ENCODE assay signal across 8 mouse cellular contexts in the genomic region with DNA sequence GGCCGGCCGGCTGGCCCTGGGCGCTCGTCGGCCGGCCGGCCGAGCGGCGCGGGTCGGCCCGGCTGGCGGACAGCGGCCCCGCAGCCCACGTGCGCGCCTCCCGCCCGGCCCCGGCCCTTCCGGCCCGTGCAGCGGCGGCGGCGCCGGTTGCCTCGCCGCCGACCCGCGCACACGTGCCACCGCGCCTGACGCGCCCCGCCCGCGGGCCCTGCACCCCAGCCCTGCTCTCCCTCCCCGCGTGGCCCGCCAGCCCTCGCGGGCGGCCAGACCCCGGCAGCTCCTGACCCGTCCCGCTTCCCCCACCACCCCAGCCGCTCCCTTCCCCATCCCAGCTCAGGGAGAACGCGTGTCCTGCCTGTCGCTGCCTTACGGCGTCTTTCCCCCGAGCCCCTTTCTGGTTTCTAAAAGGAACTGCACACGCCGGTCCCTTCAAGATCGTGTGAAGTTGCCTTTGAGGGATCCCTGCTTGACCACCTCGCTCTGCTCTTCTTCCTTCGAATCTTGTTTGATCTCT. TPM values are rescaled to one million over a fixed set of nuclear protein-coding genes. Genes with fewer than 3 reads are reported as not detected.
A peak's percentile ranks its signal among the peaks of the same experiment; 100 is the strongest.
DNase-seq lines count a peak whose midpoint lies in the region; ATAC-seq and TF ChIP-seq lines count a peak whose summit lies in the region.

No protein-coding gene starts in this region.

- under 1% methylated on average over 55 of the region's 63 CpGs for WGBS in intestine, postnatal 0 days
- WGBS in liver, embryonic 14.5 days (ENCODE audit: insufficient replicate concordance), result under 1% methylated on average over 57 of the region's 63 CpGs
- WGBS in stomach, embryonic 14.5 days, result 0% methylated on average over 10 of the region's 63 CpGs

- DNase-seq in layer of hippocampus, adult 11-12 months (ENCODE audit: low spot score), result peak; percentile 17
- no peak for DNase-seq in layer of hippocampus, adult 8-10 months (ENCODE audit: low spot score in 2 of 2)
- peak; percentile 51 for DNase-seq in cerebellum, adult 9-10 months
- DNase-seq in gastrocnemius, postnatal 14 days, result peak; percentile 49
- peak in 2 of 3 experiments; percentile 7 to 31 for DNase-seq in liver, embryonic 14.5 days (ENCODE audit: low read depth in 3 of 3, low spot score in 3 of 3)
- peak; percentile 57 for DNase-seq in naive thymus-derived CD4-positive, alpha-beta T cell, adult 2 months (ENCODE audit: low read depth)

- H3K4me3 ChIP-seq in intestine, postnatal 0 days (ENCODE audit: low read depth, low read length), result peak overlapping the region; percentile 87
- peak overlapping the region; percentile 84 to 87 for H3K4me3 ChIP-seq in liver, embryonic 14.5 days (ENCODE audit: insufficient read depth in 1 of 2, low read depth in 2 of 2, low read length in 2 of 2)
- peak overlapping the region; percentile 51 for H3K4me3 ChIP-seq in stomach, embryonic 14.5 days (ENCODE audit: low read depth, low read length)

- intact Hi-C loops in gastrocnemius, postnatal 14 days (cut with DNase I; ENCODE audit: low total_unique reads), result loop anchor here (5.0 kb wide), 1 partner anchor 69 kb away; no protein-coding TSS in a partner anchor

- no peak for TF ChIP-seq CTCF in intestine, postnatal 0 days (IDR thresholded peaks at IDR 0.05; ENCODE audit: low read depth)
- TF ChIP-seq CTCF in liver, embryonic 14.5 days (IDR thresholded peaks at IDR 0.05; ENCODE audit: low read depth), result no peak

- peaks cover 5% of the 10 kb centered on the region; the same call in 1 of the 2 replicates for H3K4me1 ChIP-seq in intestine, postnatal 0 days (replicated peaks; ENCODE audit: control insufficient read depth, insufficient read depth, low read length)
- H3K4me1 ChIP-seq in liver, embryonic 14.5 days (replicated peaks; ENCODE audit: control insufficient read depth in 2 of 2, insufficient read depth in 2 of 2, low read length in 1 of 2), result peaks cover 0 to 3% of the 10 kb centered on the region in 2 experiments; a peak in 3 of 4 replicates
- peaks cover 10% of the 10 kb centered on the region; the same call in 1 of the 2 replicates for H3K4me1 ChIP-seq in stomach, embryonic 14.5 days (ENCODE audit: control insufficient read depth, insufficient read depth, low read length)

- H3K27ac ChIP-seq in intestine, postnatal 0 days (ENCODE audit: low read depth, low read length), result peak overlapping the region; percentile 96
- H3K27ac ChIP-seq in liver, embryonic 14.5 days, result peak overlapping the region; percentile 24
- peak overlapping the region; percentile 86 for H3K27ac ChIP-seq in stomach, embryonic 14.5 days (ENCODE audit: low read length)

- TF ChIP-seq EP300 in liver, embryonic 14.5 days (IDR thresholded peaks at IDR 0.05; ENCODE audit: low read depth), result no peak

- no peaks in the 10 kb centered on the region for H3K9me3 ChIP-seq in intestine, postnatal 0 days (ENCODE audit: control insufficient read depth)
- H3K9me3 ChIP-seq in liver, embryonic 14.5 days (ENCODE audit: control insufficient read depth, low read length), result no peaks in the 10 kb centered on the region
- no peaks in the 10 kb centered on the region for H3K9me3 ChIP-seq in stomach, embryonic 14.5 days (ENCODE audit: control insufficient read depth, low read depth, low read length)

- H3K27me3 ChIP-seq in intestine, postnatal 0 days (replicated peaks; ENCODE audit: control insufficient read depth, insufficient read depth, low read length), result no peaks in the 10 kb centered on the region
- no peaks in the 10 kb centered on the region for H3K27me3 ChIP-seq in liver, embryonic 14.5 days (ENCODE audit: control insufficient read depth, insufficient read depth, low read length)
- no peaks in the 10 kb centered on the region for H3K27me3 ChIP-seq in stomach, embryonic 14.5 days (ENCODE audit: control insufficient read depth, insufficient read depth, low read length)

- H3K36me3 ChIP-seq in intestine, postnatal 0 days (ENCODE audit: control insufficient read depth, insufficient read depth), result no peaks in the 10 kb centered on the region
- H3K36me3 ChIP-seq in liver, embryonic 14.5 days (replicated peaks; ENCODE audit: control insufficient read depth, insufficient read depth, low read depth), result no peaks in the 10 kb centered on the region; the same call in 1 of the 2 replicates
- no peaks in the 10 kb centered on the region for H3K36me3 ChIP-seq in stomach, embryonic 14.5 days (ENCODE audit: control insufficient read depth, insufficient read depth, low read length)

- ATAC-seq in intestine, postnatal 0 days, result peak; percentile 64
- ATAC-seq in liver, embryonic 14.5 days (ENCODE audit: insufficient read depth), result peak; percentile 50
- ATAC-seq in stomach, embryonic 14.5 days (ENCODE audit: insufficient number of reproducible peaks, insufficient read depth, low FRiP score, low read depth), result peak; percentile 24; the same call in 1 of the 2 replicates

- peak overlapping the region; percentile 94 for H3K4me2 ChIP-seq in intestine, postnatal 0 days (replicated peaks; ENCODE audit: low read depth)
- peak overlapping the region; percentile 89 for H3K4me2 ChIP-seq in liver, embryonic 14.5 days (ENCODE audit: low read depth)
- peak overlapping the region; percentile 60 for H3K4me2 ChIP-seq in stomach, embryonic 14.5 days (replicated peaks; ENCODE audit: low read depth, low read length)

- H3K9ac ChIP-seq in intestine, postnatal 0 days (ENCODE audit: low read depth, low read length), result peak overlapping the region; percentile 82
- H3K9ac ChIP-seq in liver, embryonic 14.5 days (replicated peaks), result peak overlapping the region; percentile 77
- peak overlapping the region; percentile 71 for H3K9ac ChIP-seq in stomach, embryonic 14.5 days (replicated peaks; ENCODE audit: low read depth, low read length)

RNA-seq across cellular contexts. Expression of a gene that starts 0.4 kb away (rescaled TPM):
- total RNA-seq in layer of hippocampus, adult 8-10 months (2022), result 100 to 1,000 TPM; 105 to 112 (median 107) TPM
- total RNA-seq in gastrocnemius, postnatal 14 days (2021), result 10 to 100 TPM; 79.7 to 84.1 TPM
- polyA plus RNA-seq in intestine, postnatal 0 days (2015; fragmentation: Nextera tagmentation; extraction: Ambion mirVana), result 21.2 and 21.9 TPM in 2 replicates
- polyA plus RNA-seq in liver, embryonic 14.5 days (2012; rRNA removed), result 29.4 and 41.9 TPM in 2 replicates
- polyA plus RNA-seq in liver, embryonic 14.5 days (2014; fragmentation: Nextera tagmentation; extraction: Ambion mirVana), result 48.4 and 53.4 TPM in 2 replicates
- polyA plus RNA-seq in stomach, embryonic 14.5 days (2014; fragmentation: Nextera tagmentation; extraction: Ambion mirVana), result 104 and 111 TPM in 2 replicates

Comparison
In these comparisons a context has a peak if more than half of its experiments do, and no peak if none do; other contexts are left out.
1. DNase-seq: peak in layer of hippocampus, adult 11-12 months (single experiment), cerebellum, adult 9-10 months (single experiment), gastrocnemius, postnatal 14 days (single experiment), liver, embryonic 14.5 days (2 of 3) and naive thymus-derived CD4-positive, alpha-beta T cell, adult 2 months (single experiment); none in layer of hippocampus, adult 8-10 months (0 of 2).
2. H3K27ac ChIP-seq: peak in every context shown above with its lines; median percentile 96 in intestine, postnatal 0 days; 86 in stomach, embryonic 14.5 days; 24 in liver, embryonic 14.5 days.
3. Peak in every context shown above with its lines, with median percentiles within 50 percentile points of each other: ATAC-seq, H3K4me2 ChIP-seq, H3K4me3 ChIP-seq and H3K9ac ChIP-seq.